In the genomic region with DNA sequence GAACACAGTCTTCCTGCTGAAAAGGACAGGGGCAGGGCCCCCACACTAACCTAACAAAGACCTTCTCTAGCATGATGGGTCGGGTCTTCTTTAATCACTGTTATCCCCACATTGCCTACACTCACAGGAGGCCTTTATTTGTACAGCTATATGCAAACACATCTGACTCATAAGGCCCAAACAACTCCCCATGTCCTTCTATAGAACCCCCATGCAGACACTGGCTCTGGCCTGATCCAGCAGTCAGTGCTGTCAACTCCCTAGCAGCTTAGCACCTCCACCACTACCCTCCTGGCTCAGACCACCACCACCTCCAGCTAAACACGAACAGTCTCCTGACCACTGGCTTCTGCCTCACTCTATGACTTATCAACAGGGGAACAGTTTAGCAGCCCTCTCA, we compare ENCODE assay signal across 19 mouse cellular contexts.
"Had no signal": no experiment of that assay in that cellular context is flagged by ENCODE, and none has a peak within 500 bp of the region (broad histone marks: within the 10 kb centered on the region; RNA-seq: fewer than 3 reads in every experiment).

No protein-coding gene starts in this region.

- H3K36me3 ChIP-seq: midbrain, embryonic 12.5 days; neural tube, embryonic 13.5 days; neural tube, embryonic 15.5 days had no signal

- H3K9ac ChIP-seq: liver, embryonic 14.5 days; lung, embryonic 14.5 days; midbrain, embryonic 12.5 days; neural tube, embryonic 13.5 days; neural tube, embryonic 15.5 days had no signal

- H3K4me1 ChIP-seq: midbrain, embryonic 12.5 days; neural tube, embryonic 13.5 days; neural tube, embryonic 15.5 days had no signal

- H3K27me3 ChIP-seq: midbrain, embryonic 12.5 days; neural tube, embryonic 13.5 days; neural tube, embryonic 15.5 days had no signal

- H3K4me3 ChIP-seq: midbrain, embryonic 12.5 days; myocyte; neural tube, embryonic 13.5 days; neural tube, embryonic 15.5 days had no signal

- ATAC-seq: midbrain, embryonic 16.5 days had no signal

- DNase-seq: lung, adult 18-20 months; lung, embryonic 14.5 days; lung, postnatal 10 days; lung, postnatal 4 days; midbrain, embryonic 14.5 days; retina, postnatal 1 day; right cerebral cortex, adult 18-20 months; right cerebral cortex, postnatal 25 days; right cerebral cortex, postnatal 4 days; spleen, adult 18-20 months; thymus, adult 18-20 months; thymus, postnatal 14 days; thymus, postnatal 36 days had no signal

- H3K4me2 ChIP-seq: lung, embryonic 14.5 days; midbrain, embryonic 12.5 days; neural tube, embryonic 13.5 days; neural tube, embryonic 15.5 days had no signal

- H3K27ac ChIP-seq: liver, embryonic 14.5 days; midbrain, embryonic 12.5 days; neural tube, embryonic 13.5 days; neural tube, embryonic 15.5 days had no signal

- H3K9me3 ChIP-seq: midbrain, embryonic 12.5 days; neural tube, embryonic 13.5 days; neural tube, embryonic 15.5 days had no signal
